Mouse (Mus musculus): ENCODE measurements around the gene Spred2. TPM values are rescaled to one million over a fixed set of nuclear protein-coding genes. Genes with fewer than 3 reads are reported as not detected.
A peak's percentile ranks its signal among the peaks of the same experiment; 100 is the strongest.

The Spred2 gene
- total RNA-seq, 2 experiments from 2014 or later, result 23.4 to 28.4 TPM

DNA sequence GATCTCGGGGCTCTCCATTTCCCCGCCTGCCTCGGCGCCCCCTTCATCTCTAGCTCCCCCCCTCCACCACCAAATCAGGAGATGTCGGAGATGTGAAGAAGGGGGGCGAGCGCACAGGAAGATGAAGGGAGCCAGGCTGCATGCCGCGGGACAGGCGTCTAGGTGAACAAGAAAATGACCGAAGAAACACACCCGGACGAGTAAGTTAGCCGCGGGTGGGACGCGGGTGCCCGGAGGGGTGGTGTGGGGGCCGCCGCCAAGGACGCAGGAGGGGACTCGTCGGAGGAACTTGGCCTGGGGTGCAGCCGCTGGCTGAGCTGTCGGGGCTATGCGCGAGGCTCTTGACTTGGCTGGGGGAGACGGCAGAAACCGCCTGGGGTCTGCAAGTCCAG is 578 bp downstream of the Spred2 start:
- peak; percentile 47 to 75 for DNase-seq
- intact Hi-C loops (cut with DNase I), result loop anchor here (2.0 to 10.0 kb wide), 4 partner anchors 38 to 280 kb away; partner anchors contain the start of gene Rab1a

DNA sequence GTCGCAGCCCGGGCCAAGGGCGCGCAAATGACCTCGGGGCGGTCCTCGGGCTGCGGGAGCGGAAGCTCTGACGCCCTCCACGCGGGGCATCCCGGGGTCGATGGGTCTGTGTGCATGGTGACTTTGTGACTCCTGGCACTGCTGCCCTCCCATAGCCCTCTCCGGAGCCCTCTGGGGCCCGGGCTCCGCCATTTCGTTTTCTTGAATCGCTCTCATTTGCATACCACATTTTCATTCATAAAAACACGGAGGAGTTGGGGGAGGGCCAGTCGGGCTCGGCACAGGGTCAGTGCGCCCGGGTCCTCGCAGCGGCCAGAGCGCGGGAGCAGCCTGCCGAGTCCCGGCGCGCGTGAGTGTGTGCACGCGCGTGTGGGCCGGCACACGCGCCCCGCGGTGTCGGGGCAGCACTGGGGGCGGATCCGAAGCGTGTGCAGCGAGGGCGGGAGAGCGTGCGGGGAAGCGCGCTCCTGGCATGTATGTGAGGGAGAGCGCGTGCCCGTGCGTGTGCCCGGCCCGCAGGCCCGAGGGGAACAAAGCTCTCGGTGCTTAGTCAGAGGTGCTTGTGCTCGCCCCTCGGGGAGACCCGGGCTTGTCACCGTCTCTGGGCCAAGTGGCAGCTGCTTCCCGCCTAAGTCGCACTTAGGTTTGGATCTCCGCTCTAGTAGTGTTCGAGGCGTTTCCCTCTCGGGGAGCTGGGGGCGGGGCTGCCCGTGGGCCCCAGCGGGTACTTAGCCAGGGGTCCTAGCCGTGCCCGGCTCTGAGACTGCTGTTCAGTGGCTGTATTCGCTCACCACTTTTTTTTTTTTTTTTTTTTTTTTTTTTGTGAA is 1.2 kb downstream of the Spred2 start:
- intact Hi-C loops (cut with DNase I), result loop anchor here (2.0 to 10.0 kb wide), 4 partner anchors 37 to 279 kb away; partner anchors contain the start of gene Rab1a
- peak; percentile 61 to 75 for DNase-seq

DNA sequence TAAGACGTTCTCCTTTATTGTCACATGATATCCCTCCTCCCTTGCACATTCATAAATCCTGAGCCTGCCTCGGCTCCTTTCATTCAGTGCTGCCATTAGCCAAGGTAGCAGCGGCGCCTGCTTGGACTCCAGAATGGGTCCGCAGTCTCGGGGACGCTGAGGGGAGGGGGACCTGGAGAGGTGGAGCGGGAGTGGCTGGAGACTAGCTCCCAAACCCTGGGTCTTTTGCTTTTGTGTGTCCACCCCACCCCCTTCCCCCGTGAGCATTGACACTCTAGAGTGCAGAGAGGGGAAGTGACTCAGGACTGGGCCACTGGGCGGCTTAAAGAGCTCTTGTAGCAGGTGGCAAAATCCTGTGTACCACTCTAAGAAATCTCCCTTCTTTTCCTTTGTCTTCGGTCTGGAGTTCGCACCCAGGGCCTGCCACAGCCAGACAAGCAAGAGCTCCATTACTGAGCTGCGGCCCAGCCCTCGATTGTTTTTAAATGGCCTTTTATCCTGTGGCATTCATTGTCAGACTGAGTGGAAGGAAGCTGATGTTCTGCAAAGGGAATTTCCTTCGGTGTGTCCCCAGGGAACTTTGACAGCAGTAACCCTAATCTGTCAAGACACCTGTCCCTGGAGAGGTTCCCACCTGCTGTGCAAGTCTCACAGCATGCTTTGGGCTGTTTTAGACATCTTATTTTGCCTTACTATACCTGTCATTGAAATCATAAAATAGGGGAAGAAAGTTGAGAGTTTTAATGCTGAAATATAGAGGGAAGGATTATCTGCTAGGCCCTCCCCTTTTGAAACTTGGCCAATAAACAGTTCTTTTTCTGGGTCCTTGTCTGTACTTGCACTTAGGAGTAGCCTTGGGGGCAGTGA is 2.0 kb downstream of the Spred2 start:
- intact Hi-C loops (cut with DNase I), result loop anchor here (2.0 to 10.0 kb wide), 5 partner anchors 37 to 279 kb away; partner anchors contain the start of gene Rab1a

DNA sequence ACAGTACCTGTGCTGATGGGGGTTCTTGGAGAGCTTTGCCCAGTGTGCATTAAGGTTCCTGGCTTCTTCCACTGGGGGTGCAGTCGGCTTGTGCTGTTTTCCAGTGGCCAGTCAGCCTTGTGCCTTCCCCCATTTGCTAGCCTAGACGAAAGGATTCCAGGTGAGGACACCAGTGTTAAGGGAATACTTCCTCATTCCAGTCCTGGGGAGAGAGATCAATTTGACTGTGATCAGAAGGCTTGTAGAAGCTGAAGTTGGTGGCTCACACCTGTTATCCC is 2.6 kb downstream of the Spred2 start:
- intact Hi-C loops (cut with DNase I), result loop anchor here (2.0 to 10.0 kb wide), 3 partner anchors 60 to 278 kb away; partner anchors contain the start of gene Rab1a

More for the DNA sequence above, 2.0 kb downstream of the Spred2 start:
- peak; percentile 48 to 61 for DNase-seq

DNA sequence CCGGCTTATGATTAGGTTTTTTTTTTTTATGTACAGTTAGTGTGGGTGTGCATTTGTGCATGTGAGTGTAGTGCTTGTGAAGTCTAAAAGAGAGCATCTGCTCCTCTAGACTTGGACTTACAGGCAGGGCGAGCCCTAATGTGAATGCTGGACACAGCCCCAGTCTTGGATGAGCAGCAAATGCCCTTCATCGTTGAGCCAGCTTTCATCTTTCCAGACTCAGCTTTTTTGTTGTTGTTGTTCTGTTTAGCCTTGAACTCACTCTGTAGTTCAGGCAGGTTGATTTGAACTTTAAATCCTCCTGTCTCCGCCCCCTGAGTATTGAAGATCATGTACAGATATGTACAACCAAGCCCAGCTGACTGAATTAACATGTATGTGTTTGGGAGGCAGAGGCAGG is 4.5 kb downstream of the Spred2 start:
- DNase-seq, result no peak
- intact Hi-C loops (cut with DNase I), result loop anchor here (10.0 kb wide), 2 partner anchors 86 to 276 kb away; partner anchors contain the start of gene Rab1a

More for the DNA sequence above, 2.6 kb downstream of the Spred2 start:
- DNase-seq, result no peak

DNA sequence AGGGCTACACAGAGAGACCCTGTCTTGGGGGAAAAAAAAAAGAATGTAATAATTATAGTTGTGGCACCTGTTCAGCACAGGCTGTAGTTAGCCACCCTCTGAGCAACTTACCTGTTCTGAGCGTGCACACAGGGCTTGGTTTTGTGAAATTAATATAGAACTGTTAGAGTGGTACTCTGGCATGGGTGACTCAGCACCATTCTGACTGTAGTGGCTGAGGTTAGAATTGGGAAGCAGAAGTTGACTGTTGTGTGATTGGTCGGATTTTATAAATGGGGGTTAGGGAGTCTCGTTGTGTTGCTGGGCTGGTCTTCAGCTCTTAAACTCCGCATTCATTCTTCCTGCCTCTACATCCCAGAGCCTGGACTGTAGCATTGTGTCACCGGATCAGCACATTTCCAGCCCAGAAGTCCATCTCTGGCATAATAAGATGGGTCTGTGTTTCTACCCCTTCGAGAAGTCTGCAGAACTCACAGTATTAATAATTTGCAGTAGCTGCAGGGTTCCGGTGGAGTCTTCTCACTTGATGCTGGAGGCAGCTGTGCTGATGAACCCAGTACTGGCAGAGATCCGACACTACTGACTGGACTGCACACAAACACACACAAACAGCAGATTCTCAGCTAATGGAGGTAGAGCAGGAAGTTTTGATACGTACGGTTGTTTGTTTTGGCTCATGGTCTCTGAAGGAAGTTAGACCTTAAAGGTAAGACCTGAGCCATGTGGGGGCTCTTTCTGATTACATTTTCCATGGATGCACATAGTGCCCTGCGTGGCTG is 5.1 kb downstream of the Spred2 start:
- intact Hi-C loops (cut with DNase I), result loop anchor here (10.0 kb wide), 2 partner anchors 86 to 276 kb away; partner anchors contain the start of gene Rab1a
- DNase-seq, result no peak

DNA sequence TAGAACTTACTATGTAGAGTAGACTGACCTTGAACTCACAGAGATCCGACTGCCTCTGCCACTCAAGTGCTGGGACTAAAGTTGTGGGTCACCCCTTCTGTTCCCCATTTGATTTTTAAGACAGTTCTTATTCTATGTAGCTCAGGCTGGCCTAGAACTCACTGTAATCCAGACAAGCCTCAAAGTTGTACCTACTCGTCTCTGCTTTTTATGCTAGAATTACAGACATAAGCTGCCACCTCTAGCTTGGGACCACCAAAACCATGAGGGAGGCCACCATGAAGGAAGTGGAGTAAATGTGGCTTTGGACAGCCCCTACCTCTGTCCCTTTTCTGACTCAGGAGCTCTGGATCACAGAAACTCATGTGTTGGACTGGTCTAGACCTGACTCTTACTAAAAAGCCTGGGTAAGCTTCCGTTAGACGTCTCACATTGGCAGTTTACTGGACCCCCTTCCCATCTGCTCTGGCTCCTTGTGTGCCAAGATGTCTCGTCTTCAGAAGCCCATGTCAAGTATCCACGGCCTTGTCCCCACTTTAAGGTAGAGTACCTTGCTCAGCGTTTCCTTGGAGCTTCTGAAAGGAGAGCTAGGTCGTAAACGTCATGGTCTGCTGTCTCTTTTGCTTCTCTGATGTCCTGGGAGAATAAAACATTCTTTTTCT is 7.5 kb downstream of the Spred2 start:
- intact Hi-C loops (cut with DNase I), result no loop called here
- DNase-seq, result no peak

DNA sequence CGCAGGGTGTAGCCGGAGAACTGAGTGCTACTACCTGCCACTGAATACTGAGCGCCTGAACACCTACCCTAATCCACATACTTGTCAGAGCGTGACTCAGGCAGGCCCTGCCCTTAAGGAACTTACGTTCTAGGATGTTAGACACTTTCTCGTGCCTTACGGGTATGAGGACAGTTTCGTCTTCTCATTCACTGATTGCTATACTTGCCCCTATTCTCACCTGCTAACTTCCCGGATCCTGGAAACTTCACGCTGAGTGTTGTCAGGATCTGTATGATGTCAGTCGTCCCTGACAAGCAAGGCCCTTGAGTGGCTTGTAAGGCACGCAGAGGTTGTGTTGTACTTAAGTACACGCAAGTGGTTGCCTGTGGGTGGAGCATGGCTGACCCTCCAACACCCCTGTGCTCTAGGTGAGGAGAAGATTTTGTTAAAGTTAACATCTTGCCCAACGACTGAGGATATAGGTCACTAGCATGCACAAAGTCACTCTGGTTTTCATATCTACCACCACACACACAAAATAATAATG is 8.9 kb downstream of the Spred2 start:
- intact Hi-C loops (cut with DNase I), result no loop called here
- no peak for DNase-seq

DNA sequence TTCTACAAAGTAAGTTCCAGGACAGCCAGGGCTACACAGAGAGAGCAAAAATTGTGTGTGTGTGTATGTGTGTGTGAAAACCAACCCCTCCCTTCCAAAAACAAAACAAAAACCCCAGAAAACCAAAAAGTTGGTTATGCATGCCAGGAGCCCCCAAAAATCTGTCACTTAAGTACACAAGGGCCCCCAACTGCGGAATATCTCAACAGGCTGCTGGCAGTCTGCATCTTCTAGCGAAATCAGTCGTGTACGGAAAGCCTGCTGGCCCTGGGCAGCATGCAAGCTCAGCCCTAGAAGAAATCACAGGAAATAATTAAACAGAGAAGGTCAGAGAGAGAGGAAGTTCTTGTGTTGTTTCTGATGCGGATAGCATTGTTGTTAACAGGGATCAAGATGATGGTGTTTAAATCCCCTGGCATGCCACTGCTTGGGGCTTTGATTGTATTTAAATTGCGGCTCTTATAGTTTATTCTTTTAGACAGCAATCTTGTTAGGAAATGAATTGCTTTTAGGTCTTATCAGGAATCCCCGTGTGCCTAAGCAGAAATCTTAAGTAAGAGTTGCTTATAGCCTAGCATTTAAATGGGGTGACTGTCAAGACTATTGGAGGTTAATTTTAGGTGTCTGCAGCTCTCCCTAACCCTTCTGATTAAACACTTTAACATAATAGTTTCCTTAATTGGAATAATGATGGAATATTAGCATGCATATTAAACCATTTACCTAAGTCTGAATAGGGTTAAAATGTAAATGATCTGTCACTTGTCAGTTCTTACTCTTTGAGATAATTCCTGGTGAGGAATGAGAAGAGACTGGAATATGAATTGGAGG is 11.6 kb downstream of the Spred2 start:
- intact Hi-C loops (cut with DNase I), result no loop called here
- no peak for DNase-seq

DNA sequence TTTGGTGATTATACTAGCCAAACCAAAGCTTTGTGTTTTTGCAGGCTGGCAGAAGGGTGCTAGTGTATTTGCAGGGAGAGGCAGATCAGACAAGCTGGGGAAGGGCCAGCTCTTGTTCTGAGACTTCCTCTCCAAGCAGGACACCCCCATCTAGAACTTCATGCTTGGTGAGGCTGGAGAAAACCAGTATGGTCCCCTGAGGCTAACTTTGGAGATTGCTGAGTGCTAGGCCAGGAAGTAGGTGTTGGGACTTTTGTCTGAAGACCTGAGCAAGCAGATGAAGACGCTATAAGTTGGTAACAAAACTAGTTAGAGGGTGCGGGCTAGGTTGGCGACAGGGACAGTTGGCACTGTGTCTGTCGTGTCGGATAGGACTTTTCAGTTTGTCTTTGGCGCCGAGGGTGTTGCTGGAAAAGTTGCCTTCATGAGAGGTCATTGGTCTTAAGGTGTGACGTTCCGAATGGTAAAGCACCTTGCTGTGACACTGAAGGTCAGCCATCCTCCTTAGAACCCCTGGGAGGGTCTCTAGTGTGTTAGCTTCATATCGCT is 14.4 kb downstream of the Spred2 start:
- intact Hi-C loops (cut with DNase I), result no loop called here
- no peak for DNase-seq

DNA sequence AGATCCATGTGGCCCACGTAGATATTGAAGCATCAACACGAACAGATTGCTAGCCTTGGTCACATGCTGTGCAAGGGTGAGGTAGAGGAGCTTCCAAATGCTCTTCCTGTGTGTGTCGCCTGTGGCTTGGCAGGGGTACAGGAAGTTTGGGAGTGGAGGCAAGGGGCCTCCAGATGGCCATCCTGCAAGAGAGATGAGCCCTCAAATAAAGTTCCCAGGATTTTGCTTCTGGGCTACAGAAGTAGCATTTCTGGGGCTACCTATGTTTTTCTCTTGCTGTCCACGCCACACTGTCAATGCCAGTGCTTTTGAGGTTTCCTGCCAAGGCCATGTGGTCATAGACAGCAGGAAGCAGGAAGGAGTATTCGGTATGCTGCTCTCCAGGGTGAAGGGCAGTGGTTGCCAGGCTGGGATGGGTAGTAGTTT is 15.1 kb downstream of the Spred2 start:
- DNase-seq, result peak in 1 of 2 experiments; percentile 32
- intact Hi-C loops (cut with DNase I), result no loop called here

DNA sequence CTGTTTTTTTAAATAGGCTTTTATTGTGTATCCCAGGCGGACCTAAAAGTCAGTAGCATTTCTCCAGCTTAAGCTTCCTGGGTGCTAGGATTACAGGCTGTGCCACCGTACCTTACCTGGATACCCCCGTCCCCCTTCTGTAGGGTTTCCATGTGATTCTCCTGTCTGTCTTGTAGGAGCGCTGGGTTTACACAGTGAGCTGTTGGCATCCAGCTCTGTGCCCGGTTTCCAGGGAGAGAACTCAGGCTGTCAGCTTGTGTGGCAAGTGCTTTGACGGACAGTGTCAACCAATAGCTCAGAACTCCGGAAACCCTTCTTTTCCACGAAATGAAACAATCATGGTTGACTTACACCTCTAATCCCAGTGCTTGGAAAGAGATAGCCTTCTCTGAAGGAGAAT is 15.7 kb downstream of the Spred2 start:
- intact Hi-C loops (cut with DNase I), result no loop called here
- no peak for DNase-seq

DNA sequence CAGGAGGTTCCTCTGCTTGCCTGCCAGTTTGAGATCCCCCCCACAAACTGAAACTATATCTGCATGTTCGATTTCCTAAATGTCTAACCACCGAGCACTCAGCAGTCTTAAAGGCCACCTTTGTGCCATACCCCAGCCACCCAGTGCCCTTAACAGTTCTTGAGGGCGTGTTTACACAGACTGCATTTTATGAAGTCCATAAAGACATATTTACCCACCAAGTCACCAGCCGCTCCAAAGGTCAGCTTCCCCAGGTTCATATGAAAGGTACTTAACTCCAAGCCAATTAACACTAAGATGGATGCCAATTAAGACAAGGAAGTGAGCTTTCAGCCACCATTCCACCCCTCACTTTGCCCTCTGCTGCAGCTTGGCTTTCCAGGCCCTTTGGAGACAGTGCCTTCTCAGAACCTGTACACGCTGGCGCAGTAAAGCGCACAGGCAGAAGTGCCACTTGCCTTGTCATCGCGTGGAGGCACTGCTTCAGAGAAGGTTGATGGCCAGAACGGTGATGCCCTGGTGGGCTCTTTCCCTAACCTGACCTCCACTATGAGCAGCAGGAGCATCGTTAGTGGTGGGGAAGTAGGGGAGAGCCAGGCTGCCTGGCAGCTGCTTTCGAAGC is 17.1 kb downstream of the Spred2 start:
- no peak for DNase-seq
- intact Hi-C loops (cut with DNase I), result no loop called here

DNA sequence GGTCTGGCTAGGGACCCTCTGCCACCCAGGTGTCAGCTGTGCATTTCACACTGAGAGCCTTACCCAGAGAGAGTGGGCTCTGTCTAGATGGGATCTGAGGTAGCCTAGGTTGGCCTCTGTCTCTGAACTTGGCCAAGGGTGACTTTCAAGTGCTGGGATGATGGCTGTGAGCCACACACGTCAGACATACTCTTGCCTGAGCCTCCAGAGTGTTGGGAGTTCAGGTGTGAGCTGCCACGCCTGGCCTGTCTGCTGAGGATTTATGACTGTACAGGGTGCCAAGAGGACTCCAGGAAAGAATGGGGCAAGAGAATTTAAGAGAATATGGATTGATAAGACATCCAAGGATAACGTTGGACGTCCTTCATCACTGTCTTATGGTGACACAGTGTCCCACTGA is 17.8 kb downstream of the Spred2 start:
- no peak for DNase-seq
- intact Hi-C loops (cut with DNase I), result no loop called here

DNA sequence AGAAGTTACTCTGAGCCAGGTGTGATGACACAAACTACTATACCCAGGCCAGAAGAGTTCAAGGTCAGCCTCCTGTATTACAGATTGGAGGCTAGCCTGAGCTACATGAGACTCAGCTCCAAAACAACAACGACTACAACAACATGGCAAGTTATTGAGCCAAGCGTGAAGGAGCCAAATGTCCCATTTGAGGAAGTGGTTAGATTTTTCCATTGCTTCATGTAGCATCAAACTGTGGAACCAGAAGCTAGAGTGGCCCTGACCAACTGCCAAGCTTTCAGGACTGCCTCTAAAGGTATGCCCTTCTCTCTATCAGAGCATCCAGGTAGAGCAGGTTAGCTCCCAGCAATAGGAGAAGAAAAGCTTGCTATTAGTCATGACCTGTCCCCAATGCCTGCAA is 19.6 kb downstream of the Spred2 start:
- no peak for DNase-seq
- intact Hi-C loops (cut with DNase I), result no loop called here

DNA sequence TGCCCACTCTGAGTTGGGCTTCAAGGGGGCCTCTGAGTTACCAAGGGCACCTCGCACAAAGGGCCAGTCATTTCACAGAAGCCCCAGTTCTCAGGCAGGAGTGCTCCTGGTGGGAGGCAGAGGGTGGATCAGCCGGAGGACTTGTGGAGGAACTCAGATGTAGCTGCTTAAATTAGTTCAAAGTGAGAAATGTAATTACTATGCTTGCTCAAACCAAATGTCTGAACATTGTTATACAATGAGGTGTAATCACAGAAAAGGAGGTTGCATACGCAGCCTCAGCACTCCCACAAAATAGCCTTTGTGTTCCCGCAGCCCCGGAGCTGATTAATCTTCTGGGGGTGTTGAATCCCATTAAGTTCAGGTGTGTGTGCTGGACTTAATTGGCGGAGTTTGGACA is 20.5 kb downstream of the Spred2 start:
- intact Hi-C loops (cut with DNase I), result no loop called here
- no peak for DNase-seq

DNA sequence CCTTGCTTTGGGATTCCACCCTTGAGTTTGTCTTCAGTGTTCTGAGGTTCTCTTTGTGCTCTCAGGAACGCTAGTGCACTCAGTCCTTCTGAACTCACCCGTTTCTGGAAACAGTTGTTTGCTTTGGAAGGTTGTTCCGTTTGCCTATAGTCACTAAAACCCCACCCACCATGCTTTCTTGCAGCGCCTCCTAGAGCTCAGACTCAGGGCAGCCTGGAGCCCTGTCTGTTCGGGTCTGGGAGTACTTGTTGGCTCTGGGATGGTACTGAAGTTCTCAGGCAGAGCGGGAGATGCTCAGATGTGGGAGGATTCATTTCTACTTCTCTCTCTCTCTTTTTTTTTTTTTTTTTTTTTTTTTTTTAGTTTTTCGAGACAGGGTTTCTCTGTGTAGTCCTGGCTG is 22.5 kb downstream of the Spred2 start:
- DNase-seq, result no peak
- intact Hi-C loops (cut with DNase I), result no loop called here

DNA sequence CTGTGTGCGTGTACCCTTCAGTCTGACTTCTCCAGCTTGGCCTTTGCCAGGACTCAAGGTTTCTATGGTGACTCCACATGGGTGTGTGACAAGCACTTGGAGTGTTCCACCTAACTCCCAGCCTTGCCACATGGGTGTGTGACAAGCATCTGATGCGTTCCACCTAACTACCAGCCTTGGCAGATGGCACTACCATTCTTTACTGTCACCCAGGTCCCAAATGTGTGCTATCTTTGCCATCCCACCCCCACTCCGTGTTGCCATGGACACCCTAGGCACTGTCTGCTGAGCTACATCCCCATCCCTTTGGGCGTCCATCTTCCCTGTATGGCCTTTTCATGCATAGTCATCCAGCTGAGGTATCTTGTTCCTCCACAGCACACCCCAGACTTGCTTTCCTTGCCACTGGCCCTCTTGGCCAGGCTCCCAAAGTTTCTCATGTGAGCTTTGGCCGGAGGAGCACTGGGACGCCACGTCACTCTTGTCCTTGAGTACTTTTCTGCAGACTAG is 23.5 kb downstream of the Spred2 start:
- intact Hi-C loops (cut with DNase I), result no loop called here

More for the DNA sequence above, 23.5 kb downstream of the Spred2 start:
- no peak for DNase-seq
